Mouse (Mus musculus): ENCODE measurements around the gene Thra.
A peak's percentile ranks its signal among the peaks of the same experiment; 100 is the strongest.

Gene Thra

GRCm38 (mm10) chr11:98746855-98747693 is 6.6 kb downstream of the Thra start:
- DNase-seq: peak; percentile 90

- no peak for DNase-seq
Measured at GRCm38 (mm10) chr11:98747804-98748505, 7.5 kb downstream of the Thra start.

GRCm38 (mm10) chr11:98748506-98749416 is 8.3 kb downstream of the Thra start:
- DNase-seq: no peak

GRCm38 (mm10) chr11:98749716-98750115 is 9.3 kb downstream of the Thra start:
- DNase-seq: no peak

- DNase-seq: peak; percentile 90
Measured at GRCm38 (mm10) chr11:98750351-98751201, 10.1 kb downstream of the Thra start.

- peak; percentile 61 for DNase-seq
Measured at GRCm38 (mm10) chr11:98751221-98751782, 10.9 kb downstream of the Thra start.

- no peak for DNase-seq
Measured at GRCm38 (mm10) chr11:98752562-98753140, 12.2 kb downstream of the Thra start.

GRCm38 (mm10) chr11:98753264-98753663 is 12.8 kb downstream of the Thra start:
- DNase-seq: no peak

- DNase-seq: peak; percentile 22
Measured at GRCm38 (mm10) chr11:98754151-98754620, 13.7 kb downstream of the Thra start.

GRCm38 (mm10) chr11:98754621-98755181 is 14.3 kb downstream of the Thra start:
- DNase-seq: peak; percentile 80

GRCm38 (mm10) chr11:98755726-98756380 is 15.4 kb downstream of the Thra start:
- no peak for DNase-seq

- DNase-seq: no peak
Measured at GRCm38 (mm10) chr11:98756711-98757110, 16.3 kb downstream of the Thra start.

GRCm38 (mm10) chr11:98761939-98762338 is 21.5 kb downstream of the Thra start:
- DNase-seq: no peak

GRCm38 (mm10) chr11:98762756-98763501 is 22.5 kb downstream of the Thra start:
- DNase-seq: peak; percentile 65

- DNase-seq: no peak
Measured at GRCm38 (mm10) chr11:98763502-98763861, 23.0 kb downstream of the Thra start.

GRCm38 (mm10) chr11:98764091-98764490 is 23.7 kb downstream of the Thra start:
- no peak for DNase-seq

GRCm38 (mm10) chr11:98764746-98765145 is 24.3 kb downstream of the Thra start:
- DNase-seq: peak; percentile 52

- DNase-seq: peak; percentile 31
Measured at GRCm38 (mm10) chr11:98765421-98766309, 25.2 kb downstream of the Thra start.
